Mouse (Mus musculus): ENCODE results near the gene Gatc. TPM values are rescaled to one million over a fixed set of nuclear protein-coding genes. Genes with fewer than 3 reads are reported as not detected.
"Not testable (repeated sequence)": the region's sequence is repeated elsewhere in the genome, so short reads cannot be mapped to it uniquely, and the experiment has no call there.

Gatc gene
- 26.5 and 26.7 TPM in 2 replicates for polyA plus RNA-seq (2014; fragmentation: Nextera tagmentation; extraction: Ambion mirVana)

DNA sequence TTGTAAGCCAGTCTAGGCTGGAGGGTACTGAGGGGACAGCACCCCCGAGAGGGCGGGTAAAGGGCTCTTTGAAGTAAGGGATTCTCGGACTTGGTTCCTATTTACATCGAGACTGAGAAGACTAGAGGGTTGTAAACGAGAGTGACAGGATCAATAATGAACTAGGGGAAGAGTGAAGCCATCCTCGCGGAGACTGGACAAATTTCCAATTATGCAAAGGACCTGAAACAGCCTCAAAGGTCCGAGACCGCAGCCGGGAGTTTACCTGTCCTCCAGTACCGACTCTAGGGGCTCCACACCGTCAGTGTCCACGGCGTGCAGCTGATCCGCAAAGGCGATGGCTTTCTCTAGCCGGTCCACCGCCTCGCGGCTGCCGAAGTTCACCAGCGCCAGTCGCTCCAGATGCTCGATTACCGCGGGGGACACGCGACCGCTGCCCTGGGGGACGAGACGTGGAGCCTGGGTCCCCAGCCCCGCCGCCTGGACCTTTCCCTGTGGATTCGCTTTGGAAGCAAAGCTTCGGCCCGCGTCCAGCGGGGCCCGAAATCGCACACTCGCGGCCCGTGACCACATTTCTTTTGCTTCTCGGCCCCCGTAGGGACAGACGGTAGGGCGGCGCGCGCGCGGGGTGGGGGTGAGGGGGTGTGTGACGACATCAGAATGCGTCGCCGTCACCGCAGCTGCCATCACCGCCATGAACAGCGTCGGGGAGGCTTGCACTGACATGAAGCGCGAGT is at the start of gene Gatc, which contains the start of gene Triap1:
TSS of gene Gatc (minus strand) at position 602 of the 737 bp plus-strand sequence.
TSS of gene Triap1 (plus strand) at position 649 of the 737 bp plus-strand sequence.
- Histone ChIP-seq H3K9ac (ENCODE audit: low read depth, low read length) (peak within 1 kb of the TSS; percentile 92), H3K27me3 (replicated peaks; ENCODE audit: control insufficient read depth, insufficient read depth, low read length) (no peaks in the 10 kb centered on the region), H3K4me2 (ENCODE audit: low read depth, low read length) (peak within 1 kb of the TSS; percentile 63), H3K9me3 (ENCODE audit: control insufficient read depth, low read length) (no peaks in the 10 kb centered on the region), H3K27ac (replicated peaks; ENCODE audit: low read depth, low read length) (peak within 1 kb of the TSS; percentile 75), H3K4me1 (ENCODE audit: control insufficient read depth, insufficient read depth, low read length) (peaks cover 6% of the 10 kb centered on the region), H3K36me3 (ENCODE audit: control insufficient read depth, insufficient read depth, low read length) (peaks cover 46% of the 10 kb centered on the region), H3K4me3 (ENCODE audit: low read depth, low read length) (peak within 1 kb of the TSS; percentile 88)
- peak; percentile 94 for ATAC-seq (ENCODE audit: low read depth)
- DNase-seq (ENCODE audit: low spot score): peak; percentile 91
- WGBS: 3% methylated on average over 37 of the region's 62 CpGs

DNA sequence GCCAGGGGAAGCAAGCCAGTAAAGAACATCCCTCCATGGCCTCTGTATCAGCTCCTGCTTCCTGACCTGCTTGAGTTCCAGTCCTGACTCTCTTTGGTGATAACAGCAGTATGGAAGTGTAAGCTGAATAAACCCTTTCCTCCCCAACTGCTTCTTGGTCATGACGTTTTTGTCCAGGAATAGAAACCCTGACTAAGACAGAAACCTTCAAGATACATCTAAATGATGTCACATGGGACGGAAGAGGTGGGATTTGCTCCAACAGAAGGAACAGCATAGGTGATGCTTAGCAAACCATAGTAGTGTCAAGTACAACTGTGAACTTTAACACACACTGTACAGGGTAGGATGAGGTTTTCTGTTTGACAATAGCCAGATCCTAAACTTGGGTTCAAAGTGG is 37.9 kb upstream of the Gatc start:
- H3K36me3 ChIP-seq (ENCODE audit: control insufficient read depth, insufficient read depth, low read length); H3K4me3 ChIP-seq (ENCODE audit: low read depth, low read length); H3K4me2 ChIP-seq (ENCODE audit: low read depth, low read length); H3K9ac ChIP-seq (ENCODE audit: low read depth, low read length); H3K27me3 ChIP-seq (replicated peaks; ENCODE audit: control insufficient read depth, insufficient read depth, low read length); H3K9me3 ChIP-seq (ENCODE audit: control insufficient read depth, low read length); DNase-seq (ENCODE audit: low spot score); H3K4me1 ChIP-seq (ENCODE audit: control insufficient read depth, insufficient read depth, low read length); H3K27ac ChIP-seq (replicated peaks; ENCODE audit: low read depth, low read length); ATAC-seq (ENCODE audit: low read depth): not testable (repeated sequence)
- 76% methylated on average over 2 of the region's 2 CpGs for WGBS

DNA sequence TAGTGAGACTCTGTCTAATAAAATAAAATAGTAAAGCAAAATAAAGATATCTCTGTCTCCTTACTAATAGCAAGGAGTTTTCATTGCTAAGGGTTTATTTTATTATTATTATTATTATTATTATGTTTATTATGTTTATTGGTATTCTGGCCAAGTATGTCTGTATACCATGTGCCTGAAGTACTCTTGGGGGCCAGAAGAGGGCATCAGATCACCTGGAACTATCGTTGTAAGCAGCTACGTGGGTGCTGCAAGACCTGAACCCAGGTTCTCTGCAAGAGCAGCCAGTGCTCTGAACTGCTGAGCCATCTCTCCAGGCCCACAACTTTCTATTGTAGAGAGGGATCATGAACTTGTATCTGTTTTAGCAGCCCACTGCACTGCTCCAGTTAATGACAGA is 34.5 kb upstream of the Gatc start:
- DNase-seq (ENCODE audit: low spot score): no peak

DNA sequence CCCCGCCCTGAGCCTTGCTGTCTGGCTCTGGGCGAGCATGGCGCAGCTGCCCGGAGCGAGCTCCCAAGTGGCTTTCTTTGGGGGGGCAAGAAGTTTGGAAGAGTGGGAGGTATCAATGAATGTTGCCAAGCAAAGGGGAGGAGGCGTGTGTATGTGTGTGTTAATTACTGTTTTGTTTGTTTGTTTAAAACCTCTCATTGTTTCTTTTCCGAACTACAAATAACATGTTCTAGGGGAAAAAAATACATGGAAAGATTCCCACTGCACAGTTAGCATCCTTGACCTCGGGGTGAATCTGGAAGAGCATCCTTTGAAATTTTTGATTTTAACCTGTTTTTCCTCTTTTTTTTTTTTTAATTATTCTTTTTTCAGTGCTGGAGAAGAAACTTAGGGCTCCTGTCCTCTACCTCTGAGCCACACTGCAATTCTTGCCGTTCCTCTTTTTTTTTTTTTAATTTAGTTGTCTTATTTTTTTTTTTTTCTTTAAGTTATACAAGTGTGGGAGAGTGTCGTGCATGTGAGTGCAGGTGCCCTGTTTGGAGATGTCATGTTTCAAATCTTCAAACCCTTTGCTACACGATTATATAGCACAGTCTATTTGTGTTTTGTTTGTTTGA is 33.3 kb upstream of the Gatc start:
- no peaks in the 10 kb centered on the region for H3K9me3 ChIP-seq (ENCODE audit: control insufficient read depth, low read length)
- H3K9ac ChIP-seq (ENCODE audit: low read depth, low read length): peak overlapping the region; percentile 61
- DNase-seq (ENCODE audit: low spot score): no peak
- no peaks in the 10 kb centered on the region; the same call in 1 of the 2 replicates for H3K4me1 ChIP-seq (ENCODE audit: control insufficient read depth, insufficient read depth, low read length)
- H3K4me2 ChIP-seq (ENCODE audit: low read depth, low read length): peak overlapping the region; percentile 65
- no peaks in the 10 kb centered on the region for H3K27me3 ChIP-seq (replicated peaks; ENCODE audit: control insufficient read depth, insufficient read depth, low read length)
- H3K27ac ChIP-seq (replicated peaks; ENCODE audit: low read depth, low read length): no peak overlapping the region
- 18% methylated on average over 11 of the region's 11 CpGs for WGBS
- no peak for ATAC-seq (ENCODE audit: low read depth)
- H3K36me3 ChIP-seq (ENCODE audit: control insufficient read depth, insufficient read depth, low read length): no peaks in the 10 kb centered on the region
- H3K4me3 ChIP-seq (ENCODE audit: low read depth, low read length): peak overlapping the region; percentile 31

More for the DNA sequence above, 34.5 kb upstream of the Gatc start:
- Histone ChIP-seq H3K4me3 (ENCODE audit: low read depth, low read length) (no peak overlapping the region), H3K4me1 (ENCODE audit: control insufficient read depth, insufficient read depth, low read length) (no peaks in the 10 kb centered on the region; the same call in 1 of the 2 replicates), H3K9me3 (ENCODE audit: control insufficient read depth, low read length) (no peaks in the 10 kb centered on the region), H3K27me3 (replicated peaks; ENCODE audit: control insufficient read depth, insufficient read depth, low read length) (no peaks in the 10 kb centered on the region), H3K4me2 (ENCODE audit: low read depth, low read length) (no peak overlapping the region), H3K27ac (replicated peaks; ENCODE audit: low read depth, low read length) (no peak overlapping the region), H3K36me3 (ENCODE audit: control insufficient read depth, insufficient read depth, low read length) (no peaks in the 10 kb centered on the region), H3K9ac (ENCODE audit: low read depth, low read length) (no peak overlapping the region)
- 83% methylated on average over 2 of the region's 2 CpGs for WGBS
- no peak for ATAC-seq (ENCODE audit: low read depth)

DNA sequence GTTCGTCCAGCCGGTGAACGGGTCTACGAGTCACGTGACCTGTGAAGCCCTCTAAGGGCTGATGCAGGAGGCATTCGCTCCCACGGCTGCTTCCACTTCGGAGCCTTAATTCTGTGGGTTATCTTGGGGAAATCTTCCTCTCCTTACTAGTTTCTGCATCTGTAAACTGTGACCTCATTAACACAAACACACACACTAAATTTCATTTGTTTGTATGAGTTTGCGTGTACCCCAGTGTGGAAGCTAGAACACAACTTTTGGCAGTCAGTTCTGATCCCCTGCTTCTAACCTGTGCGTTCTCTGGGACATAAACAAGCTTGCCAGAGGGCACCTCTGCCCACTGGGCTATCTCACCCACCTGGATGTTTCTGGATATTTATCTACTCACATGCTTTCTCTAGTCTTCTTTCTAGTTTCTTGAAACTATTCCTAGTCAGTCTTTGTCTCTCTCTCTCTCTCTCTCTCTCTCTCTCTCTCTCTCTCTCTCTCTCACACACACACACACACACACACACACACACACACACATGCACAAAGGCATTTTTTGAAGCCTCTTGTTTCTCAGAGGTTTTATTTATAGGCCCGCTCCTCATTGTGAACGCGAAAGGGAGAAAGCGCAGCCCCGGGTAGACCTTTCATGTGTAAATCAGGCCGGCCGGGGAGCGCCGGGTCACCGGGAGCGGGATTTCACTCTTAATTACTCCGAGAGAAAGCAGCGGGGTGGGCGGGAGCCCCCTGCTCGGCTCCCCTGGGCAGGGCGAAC is 32.6 kb upstream of the Gatc start:
- H3K36me3 ChIP-seq (ENCODE audit: control insufficient read depth, insufficient read depth, low read length): no peaks in the 10 kb centered on the region
- no peak overlapping the region for H3K27ac ChIP-seq (replicated peaks; ENCODE audit: low read depth, low read length)
- peak overlapping the region; percentile 61 for H3K9ac ChIP-seq (ENCODE audit: low read depth, low read length)
- H3K27me3 ChIP-seq (replicated peaks; ENCODE audit: control insufficient read depth, insufficient read depth, low read length): no peaks in the 10 kb centered on the region
- peak; percentile 55; the same call in 1 of the 2 replicates for ATAC-seq (ENCODE audit: low read depth)
- whole genome bisulfite sequencing: 24% methylated on average over 26 of the region's 26 CpGs
- peak overlapping the region; percentile 31 for H3K4me3 ChIP-seq (ENCODE audit: low read depth, low read length)
- peak; percentile 80 for DNase-seq (ENCODE audit: low spot score)
- no peaks in the 10 kb centered on the region; the same call in 1 of the 2 replicates for H3K4me1 ChIP-seq (ENCODE audit: control insufficient read depth, insufficient read depth, low read length)
- peak overlapping the region; percentile 65 for H3K4me2 ChIP-seq (ENCODE audit: low read depth, low read length)
- H3K9me3 ChIP-seq (ENCODE audit: control insufficient read depth, low read length): no peaks in the 10 kb centered on the region

DNA sequence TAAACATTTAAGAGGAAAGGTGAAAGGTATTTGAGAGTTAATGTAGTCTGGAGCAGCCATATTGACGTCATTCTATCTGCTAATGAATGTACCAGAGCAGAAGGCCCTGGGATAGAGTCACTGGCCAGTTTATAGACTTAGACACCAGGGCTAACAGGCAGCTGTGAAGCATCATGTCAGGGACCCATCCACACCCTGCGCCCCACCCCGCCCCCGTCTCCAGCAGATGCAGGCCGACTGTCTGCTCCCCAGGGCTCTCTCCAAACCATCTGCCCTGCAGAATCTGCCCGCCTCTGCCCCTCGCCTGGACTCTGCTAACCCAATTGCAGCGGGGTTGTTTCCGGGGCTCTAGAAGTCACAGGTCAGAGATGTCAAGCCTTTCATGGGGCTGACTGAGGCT is 30.8 kb upstream of the Gatc start:
- DNase-seq (ENCODE audit: low spot score): no peak

DNA sequence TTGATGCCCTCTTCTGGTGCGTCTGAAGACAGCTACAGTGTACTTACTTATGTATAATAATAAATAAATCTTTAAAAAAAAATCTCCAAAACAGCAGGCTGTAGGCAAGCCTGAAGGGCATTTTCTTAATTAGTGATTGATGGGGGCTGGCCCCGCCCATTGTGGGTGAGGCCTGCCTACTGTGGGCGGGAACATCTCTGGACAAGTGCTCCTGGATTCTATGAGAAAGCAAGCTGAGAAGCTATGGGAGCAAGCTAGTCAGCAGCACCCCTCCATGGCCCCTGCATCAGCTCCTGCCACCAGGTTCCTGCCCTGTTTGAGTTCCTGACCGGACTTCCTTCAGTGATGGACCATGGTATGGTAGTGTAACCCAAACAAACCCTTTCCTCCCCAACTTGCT is 23.8 kb upstream of the Gatc start:
- no peak overlapping the region for H3K9ac ChIP-seq (ENCODE audit: low read depth, low read length)
- no peak for DNase-seq (ENCODE audit: low spot score)
- no peak overlapping the region for H3K27ac ChIP-seq (replicated peaks; ENCODE audit: low read depth, low read length)
- no peaks in the 10 kb centered on the region for H3K4me1 ChIP-seq (ENCODE audit: control insufficient read depth, insufficient read depth, low read length)
- H3K36me3 ChIP-seq (ENCODE audit: control insufficient read depth, insufficient read depth, low read length): no peaks in the 10 kb centered on the region
- H3K9me3 ChIP-seq (ENCODE audit: control insufficient read depth, low read length): no peaks in the 10 kb centered on the region
- H3K27me3 ChIP-seq (replicated peaks; ENCODE audit: control insufficient read depth, insufficient read depth, low read length): no peaks in the 10 kb centered on the region
- ATAC-seq (ENCODE audit: low read depth): no peak
- H3K4me3 ChIP-seq (ENCODE audit: low read depth, low read length): no peak overlapping the region
- 91% methylated on average over 4 of the region's 4 CpGs for WGBS
- H3K4me2 ChIP-seq (ENCODE audit: low read depth, low read length): no peak overlapping the region

More for the DNA sequence above, 30.8 kb upstream of the Gatc start:
- H3K4me3 ChIP-seq (ENCODE audit: low read depth, low read length): no peak overlapping the region
- H3K27me3 ChIP-seq (replicated peaks; ENCODE audit: control insufficient read depth, insufficient read depth, low read length): no peaks in the 10 kb centered on the region
- H3K9ac ChIP-seq (ENCODE audit: low read depth, low read length): no peak overlapping the region
- H3K27ac ChIP-seq (replicated peaks; ENCODE audit: low read depth, low read length): no peak overlapping the region
- H3K9me3 ChIP-seq (ENCODE audit: control insufficient read depth, low read length): no peaks in the 10 kb centered on the region
- no peak for ATAC-seq (ENCODE audit: low read depth)
- H3K36me3 ChIP-seq (ENCODE audit: control insufficient read depth, insufficient read depth, low read length): no peaks in the 10 kb centered on the region
- no peak overlapping the region for H3K4me2 ChIP-seq (ENCODE audit: low read depth, low read length)
- H3K4me1 ChIP-seq (ENCODE audit: control insufficient read depth, insufficient read depth, low read length): no peaks in the 10 kb centered on the region; the same call in 1 of the 2 replicates
- WGBS: 60% methylated on average over 9 of the region's 9 CpGs

DNA sequence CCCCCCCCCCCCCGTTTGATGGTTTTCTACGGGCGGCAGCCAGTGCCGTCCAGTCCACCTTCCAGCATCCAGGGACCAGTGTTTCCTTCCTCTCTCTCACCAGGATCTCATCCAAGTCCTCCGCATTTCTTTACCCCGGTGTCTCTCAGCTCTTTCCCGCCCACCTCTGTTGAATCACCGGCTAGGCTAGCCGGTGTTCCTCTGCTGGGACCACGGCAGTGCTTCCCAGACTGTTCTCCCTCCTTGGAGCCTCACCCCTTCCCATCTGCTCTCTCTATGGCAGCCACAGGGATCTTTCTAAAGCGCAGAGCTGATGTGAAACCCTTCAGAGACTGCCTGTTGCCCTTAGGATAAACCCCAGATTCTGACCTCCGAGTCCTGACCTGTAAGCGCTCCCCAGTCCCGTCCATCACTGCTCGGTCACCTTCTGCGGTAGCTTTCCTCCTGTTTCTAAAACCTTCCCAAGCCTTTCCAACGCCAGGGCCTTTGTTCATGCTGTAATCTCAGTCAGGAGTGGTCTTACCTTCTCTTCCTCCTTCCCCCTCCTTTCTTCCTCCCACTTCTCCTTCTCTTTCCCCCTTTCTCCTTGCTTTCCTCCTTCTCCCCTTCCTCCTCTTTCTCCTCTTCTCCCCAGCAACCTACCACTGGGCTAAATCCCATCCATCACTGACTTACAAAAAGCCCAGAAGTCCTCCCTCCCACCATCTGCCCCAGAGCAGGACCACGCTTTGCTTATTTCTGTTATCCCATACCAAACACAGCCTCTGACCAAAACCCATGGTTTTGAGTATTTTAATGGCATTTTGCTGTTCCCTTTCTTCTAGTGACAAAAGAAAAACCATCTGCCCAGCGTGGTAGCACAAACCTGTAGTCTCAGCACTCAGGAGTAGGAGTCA is 22.1 kb upstream of the Gatc start:
- Histone ChIP-seq H3K27ac (replicated peaks; ENCODE audit: low read depth, low read length) (no peak overlapping the region), H3K36me3 (ENCODE audit: control insufficient read depth, insufficient read depth, low read length) (no peaks in the 10 kb centered on the region), H3K9me3 (ENCODE audit: control insufficient read depth, low read length) (no peaks in the 10 kb centered on the region), H3K4me3 (ENCODE audit: low read depth, low read length) (no peak overlapping the region), H3K4me1 (ENCODE audit: control insufficient read depth, insufficient read depth, low read length) (no peaks in the 10 kb centered on the region), H3K4me2 (ENCODE audit: low read depth, low read length) (no peak overlapping the region), H3K27me3 (replicated peaks; ENCODE audit: control insufficient read depth, insufficient read depth, low read length) (no peaks in the 10 kb centered on the region), H3K9ac (ENCODE audit: low read depth, low read length) (no peak overlapping the region)
- DNase-seq (ENCODE audit: low spot score) (peak; percentile 27), ATAC-seq (ENCODE audit: low read depth) (no peak)
- 26% methylated on average over 18 of the region's 19 CpGs for WGBS

Data from embryonic facial prominence, embryonic 14.5 days (tissue).